Mouse (Mus musculus) frontal cortex, postnatal 36 days (tissue): ENCODE data around the gene Tmem150c.

Source experiments
- DNase-seq, 2 experiments: peaks; one replicate each; pipeline ENCODE4 v3.0.0; 2022; ENCODE audit warnings: low spot score in 2 of 2

Tmem150c gene

GRCm38 (mm10) chr5:100097967-100098366 is 61.6 kb downstream of the Tmem150c start:
- DNase-seq = no peak

GRCm38 (mm10) chr5:100096955-100097354 is 62.7 kb downstream of the Tmem150c start:
- DNase-seq = no peak

- no peak for DNase-seq
These were observed 68.0 kb downstream of the Tmem150c start for GRCm38 (mm10) chr5:100091602-100092001.

- DNase-seq = no peak
These were observed 68.4 kb downstream of the Tmem150c start for GRCm38 (mm10) chr5:100091263-100091594.

- DNase-seq = no peak
These were observed 68.9 kb downstream of the Tmem150c start for GRCm38 (mm10) chr5:100090515-100091262.

GRCm38 (mm10) chr5:100085097-100085496 is 74.5 kb downstream of the Tmem150c start:
- DNase-seq = no peak

- peak in 1 of 2 experiments; percentile 28 for DNase-seq
These were observed 75.5 kb downstream of the Tmem150c start for GRCm38 (mm10) chr5:100083953-100084562.

GRCm38 (mm10) chr5:100082006-100082405 is 77.6 kb downstream of the Tmem150c start:
- no peak for DNase-seq

GRCm38 (mm10) chr5:100079931-100080275 is 79.7 kb downstream of the Tmem150c start:
- no peak for DNase-seq

- peak in 1 of 2 experiments; percentile 28 for DNase-seq
These were observed 80.3 kb downstream of the Tmem150c start for GRCm38 (mm10) chr5:100079040-100079930.

- peak in 1 of 2 experiments; percentile 52 for DNase-seq
These were observed 85.0 kb downstream of the Tmem150c start for GRCm38 (mm10) chr5:100074571-100074970.

- no peak for DNase-seq
These were observed 87.1 kb downstream of the Tmem150c start for GRCm38 (mm10) chr5:100072557-100072956.

- no peak for DNase-seq
These were observed 88.1 kb downstream of the Tmem150c start for GRCm38 (mm10) chr5:100071541-100071940.

- DNase-seq = peak; percentile 88 to 89
These were observed 89.4 kb downstream of the Tmem150c start for GRCm38 (mm10) chr5:100070255-100070654.

- no peak for DNase-seq
These were observed 90.1 kb downstream of the Tmem150c start for GRCm38 (mm10) chr5:100069526-100069925.

GRCm38 (mm10) chr5:100067579-100067978 is 92.0 kb downstream of the Tmem150c start:
- no peak for DNase-seq

- DNase-seq = no peak
These were observed 98.7 kb downstream of the Tmem150c start for GRCm38 (mm10) chr5:100060876-100061275.

- DNase-seq = no peak
These were observed 100.3 kb downstream of the Tmem150c start for GRCm38 (mm10) chr5:100059326-100059725.

GRCm38 (mm10) chr5:100058729-100059128 is 100.9 kb downstream of the Tmem150c start:
- no peak for DNase-seq

GRCm38 (mm10) chr5:100057461-100058209 is 102.0 kb downstream of the Tmem150c start:
- DNase-seq = no peak

- DNase-seq = no peak
These were observed 103.7 kb downstream of the Tmem150c start for GRCm38 (mm10) chr5:100055866-100056369.
